Mouse (Mus musculus): Measurements from ENCODE around the gene Plxnc1.

DNA sequence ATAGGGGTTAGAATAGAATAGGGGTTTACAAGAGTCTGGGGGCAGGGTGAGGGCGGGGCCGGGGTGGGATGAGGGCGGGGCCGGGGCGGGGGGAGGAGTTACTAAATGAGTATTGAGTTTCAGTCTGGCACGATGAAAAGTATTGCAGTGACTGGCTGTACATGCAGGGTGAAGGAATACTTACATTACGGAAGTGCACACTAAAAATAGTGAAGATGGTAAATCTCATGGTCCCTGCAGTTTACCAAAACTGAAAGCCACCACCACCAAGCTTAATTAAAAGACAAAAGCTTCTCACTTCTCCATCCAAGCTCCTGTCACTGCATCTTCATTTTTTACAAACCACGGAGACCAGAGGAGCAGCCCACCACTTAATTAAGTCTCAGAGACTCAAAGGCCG, 81.4 kb downstream of the Plxnc1 start:
- TF ChIP-seq POLR2A (IDR thresholded peaks at IDR 0.05; ENCODE audit: low read depth, low read length) (no peak), CTCF (IDR thresholded peaks at IDR 0.05; ENCODE audit: extremely low read depth, insufficient read depth, insufficient read length, insufficient replicate concordance) (no peak)

All from spleen, adult 2 months (tissue).